Mouse (Mus musculus): ENCODE measurements around the gene Ncmap.

The Ncmap gene

GRCm38 (mm10) chr4:135419996-135420395, 22.0 kb upstream of the Ncmap start:
- POLR2A ChIA-PET: interaction anchor here in 3 of 4 experiments (0.6 to 1.8 kb wide), 20 partner anchors 8 to 497 kb away, joined by 3 to 12 read pairs (median 4); partner anchors contain the start of genes Rcan3 (in 3 of the 3), Nipal3 (in 1 of the 3), Rsrp1 (in 1 of the 3) and Srrm1 (in 1 of the 3)
- CTCF ChIA-PET: interaction anchor here in 2 of 4 experiments (0.6 to 1.4 kb wide), 5 partner anchors 8 to 179 kb away, joined by 3 read pairs; partner anchors contain the start of genes Rcan3 (in 1 of the 2) and Stpg1 (in 1 of the 2)

DNA sequence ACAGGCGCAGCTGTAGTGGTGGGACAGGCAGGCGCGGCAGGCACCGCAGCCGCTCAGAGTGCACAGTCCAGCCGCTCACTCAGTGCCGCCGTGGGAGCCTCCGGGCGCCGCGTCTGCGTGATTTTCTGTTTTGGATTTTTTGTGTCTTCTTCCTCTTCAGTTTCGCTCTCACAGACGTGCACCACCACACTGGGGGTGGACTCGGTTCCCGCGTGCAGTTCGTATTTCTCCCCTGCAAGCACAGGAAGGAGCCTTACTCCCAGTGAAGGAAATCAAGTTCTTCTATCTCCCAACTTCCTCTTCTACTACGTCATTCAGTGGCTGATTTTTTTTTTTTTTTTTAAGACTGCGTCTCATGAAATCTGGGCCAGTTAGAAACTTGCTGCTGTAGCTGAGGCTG, 18.3 kb upstream of the Ncmap start:
- ChIA-PET CTCF (interaction anchor here in 3 of 4 experiments (0.6 to 1.0 kb wide), 3 partner anchors 8 to 44 kb away, joined by 3 read pairs; no protein-coding TSS in a partner anchor), POLR2A (interaction anchor here in 1 of 4 experiments (1.1 kb wide), 1 partner anchor 48 kb away, joined by 4 read pairs; no protein-coding TSS in a partner anchor)

DNA sequence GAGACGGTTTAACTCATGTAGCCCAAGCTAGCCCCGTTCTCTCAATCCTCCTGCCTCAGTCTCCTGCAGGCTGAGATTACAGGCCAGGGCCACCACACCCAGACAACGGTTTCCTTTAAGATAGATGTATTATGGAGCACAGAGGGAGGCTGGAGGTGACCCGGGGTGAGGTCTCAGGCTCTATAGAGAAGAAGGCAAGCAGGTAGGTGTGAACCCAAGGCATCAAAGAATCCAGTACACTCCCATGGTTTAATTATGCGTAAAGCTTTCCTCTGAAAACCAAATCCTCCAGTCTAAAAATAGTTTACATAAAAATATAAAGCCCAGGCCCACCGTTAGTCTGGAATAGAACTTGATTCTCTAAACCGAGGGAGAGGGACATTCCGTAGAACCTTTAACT, 15.5 kb upstream of the Ncmap start:
- CTCF ChIA-PET: interaction anchor here in 1 of 4 experiments (1.2 kb wide), 1 partner anchor 41 kb away, joined by 3 read pairs; no protein-coding TSS in a partner anchor
- POLR2A ChIA-PET: interaction anchor here in 2 of 4 experiments (0.6 to 1.4 kb wide), 4 partner anchors 25 to 415 kb away, joined by 3 to 4 read pairs (median 3); no protein-coding TSS in a partner anchor

GRCm38 (mm10) chr4:135411633-135412032, 13.6 kb upstream of the Ncmap start:
- ChIA-PET CTCF (interaction anchor here (0.5 to 2.5 kb wide), 33 partner anchors 8 to 1573 kb away, joined by 3 to 25 read pairs (median 3); partner anchors contain the start of genes Ncmap (in 2 of the 4), Fuca1 (in 1 of the 4), Nipal3 (in 1 of the 4) and Rcan3 (in 1 of the 4)), POLR2A (interaction anchor here in 3 of 4 experiments (0.9 to 2.1 kb wide), 9 partner anchors 8 to 515 kb away, joined by 3 to 8 read pairs (median 3); partner anchors contain the start of genes Ncmap (in 1 of the 3) and Rcan3 (in 1 of the 3))

- ChIA-PET CTCF (interaction anchor here in 1 of 4 experiments (0.6 to 1.4 kb wide), 2 partner anchors 24 to 57 kb away, joined by 3 to 5 read pairs; no protein-coding TSS in a partner anchor), POLR2A (interaction anchor here in 1 of 4 experiments (0.7 to 1.0 kb wide), 4 partner anchors 8 to 364 kb away, joined by 3 to 5 read pairs (median 3); partner anchors contain the start of genes Ncmap and Srrm1)
Observed at GRCm38 (mm10) chr4:135406180-135406579, 8.2 kb upstream of the Ncmap start.

DNA sequence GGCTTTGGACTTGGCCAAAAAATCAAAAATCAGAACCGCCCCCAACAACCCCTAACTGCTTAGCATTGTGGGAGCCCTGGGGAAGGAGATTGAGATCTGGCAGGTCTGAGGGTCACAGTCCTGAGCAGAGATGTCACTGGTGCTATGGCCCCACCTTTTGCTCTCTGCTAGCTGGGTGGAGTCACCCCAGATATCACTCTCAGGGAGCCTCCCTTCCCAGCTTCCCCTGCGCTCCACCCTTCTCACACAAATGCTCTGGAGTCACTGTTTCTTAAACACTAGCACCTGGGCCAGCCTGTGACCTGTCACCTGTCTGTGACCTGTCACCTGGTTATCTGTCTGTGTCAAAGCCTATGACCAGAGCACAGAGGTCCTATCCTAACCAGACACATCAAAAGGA, 6.9 kb upstream of the Ncmap start:
- CTCF ChIA-PET: interaction anchor here in 1 of 4 experiments (0.6 to 1.4 kb wide), 4 partner anchors 13 to 418 kb away, joined by 3 to 5 read pairs (median 4); no protein-coding TSS in a partner anchor
- POLR2A ChIA-PET: interaction anchor here in 2 of 4 experiments (0.7 to 1.2 kb wide), 2 partner anchors 11 to 250 kb away, joined by 3 read pairs; no protein-coding TSS in a partner anchor

DNA sequence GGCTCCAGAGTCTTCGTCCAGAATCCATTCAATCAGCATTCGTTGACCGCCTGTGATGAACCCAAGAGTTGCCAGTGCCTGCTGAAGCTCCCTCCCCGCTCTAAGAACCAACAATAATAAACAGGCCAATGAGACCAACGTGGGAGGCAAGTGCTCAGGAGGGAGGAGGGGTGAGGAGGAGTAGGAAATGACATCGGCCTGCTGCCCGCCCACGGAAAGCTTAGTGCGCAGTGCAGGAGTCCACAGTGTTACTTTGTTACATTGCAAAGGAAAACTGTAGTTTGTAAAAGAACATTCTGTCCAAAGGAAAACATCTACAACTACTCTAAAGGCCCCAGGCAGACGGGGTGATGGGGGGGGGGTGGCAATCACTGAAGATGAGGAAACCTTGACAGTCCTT, 6.0 kb upstream of the Ncmap start:
- CTCF ChIA-PET: interaction anchor here in 3 of 4 experiments (0.5 to 1.4 kb wide), 5 partner anchors 8 to 507 kb away, joined by 3 to 5 read pairs (median 4); no protein-coding TSS in a partner anchor
- POLR2A ChIA-PET: interaction anchor here in 2 of 4 experiments (0.6 to 1.8 kb wide), 8 partner anchors 12 to 330 kb away, joined by 3 to 5 read pairs (median 3); no protein-coding TSS in a partner anchor

DNA sequence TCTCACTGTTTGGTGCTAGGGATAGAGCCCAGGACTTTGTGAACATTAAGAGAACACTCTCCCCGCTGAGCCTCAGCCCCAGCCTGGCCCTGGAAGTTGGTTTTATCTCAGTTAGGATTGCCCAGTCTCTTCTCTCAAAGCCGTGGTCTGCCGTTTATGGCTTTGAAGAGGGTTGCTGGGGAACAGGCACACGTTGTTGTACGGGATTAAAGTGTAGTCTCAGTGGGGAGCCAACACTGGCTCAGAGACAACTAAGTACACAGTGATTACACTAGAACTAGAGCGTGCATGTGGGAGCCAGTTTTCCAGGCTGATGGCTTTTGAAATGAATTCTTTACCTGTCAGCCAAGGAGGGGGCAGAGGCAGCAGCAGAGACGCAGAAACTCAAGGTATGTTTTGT, 3.9 kb upstream of the Ncmap start:
- ChIA-PET POLR2A (no interaction called here), CTCF (no interaction called here)

DNA sequence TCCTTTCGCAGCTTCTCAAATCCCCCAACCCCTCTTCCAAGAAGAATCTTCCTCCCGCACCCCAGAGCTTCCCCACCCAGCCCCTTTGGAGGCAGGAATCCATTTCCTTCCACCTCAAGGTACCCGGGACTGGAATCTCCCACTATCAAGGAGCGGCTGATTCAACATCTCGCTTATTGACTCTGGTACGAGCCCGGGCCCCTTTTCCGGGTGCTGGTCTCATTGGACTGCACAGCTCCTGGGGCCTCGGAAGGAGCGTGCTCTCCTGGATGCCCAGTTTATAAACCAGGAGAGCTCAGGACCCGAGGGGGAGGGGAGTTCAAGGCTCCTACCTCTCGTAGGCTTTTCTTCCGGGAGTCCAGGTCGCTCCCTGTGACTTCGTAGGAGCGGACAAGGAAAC, 476 bp downstream of the Ncmap start:
- CTCF ChIA-PET: interaction anchor here (0.6 to 3.8 kb wide), 12 partner anchors 12 to 311 kb away, joined by 3 to 23 read pairs (median 4); partner anchors contain the start of gene Rcan3 (in 1 of the 4)
- POLR2A ChIA-PET: interaction anchor here in 3 of 4 experiments (0.5 to 2.4 kb wide), 18 partner anchors 8 to 156 kb away, joined by 3 to 11 read pairs (median 4); partner anchors contain the start of genes Nipal3 (in 2 of the 3), Stpg1 (in 2 of the 3), Rcan3 (in 1 of the 3) and Srrm1 (in 1 of the 3)

DNA sequence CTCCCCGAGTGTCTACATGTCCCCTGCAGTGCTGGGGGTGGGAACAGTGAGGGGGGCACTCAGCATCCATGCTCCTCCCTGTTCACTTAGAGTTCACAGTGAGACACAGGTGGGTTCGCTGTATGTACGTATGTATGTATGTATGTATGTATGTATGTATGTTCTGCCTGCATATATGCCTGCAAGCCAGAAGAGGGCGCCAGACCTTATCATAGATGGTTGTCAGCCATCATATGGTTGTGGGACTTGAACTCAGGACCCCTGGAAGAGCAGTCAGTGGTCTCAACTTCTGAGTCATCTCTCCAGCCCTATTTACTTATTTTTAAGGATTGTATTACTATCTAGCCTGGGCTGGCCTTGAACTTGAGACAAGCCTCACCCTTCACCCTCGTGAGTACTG, 1.7 kb downstream of the Ncmap start:
- ChIA-PET POLR2A (interaction anchor here in 2 of 4 experiments (1.0 to 1.7 kb wide), 5 partner anchors 25 to 98 kb away, joined by 3 to 6 read pairs (median 3); partner anchors contain the start of genes Nipal3 (in 1 of the 2), Rcan3 (in 1 of the 2) and Stpg1 (in 1 of the 2)), CTCF (interaction anchor here in 2 of 4 experiments (1.4 to 3.8 kb wide), 5 partner anchors 10 to 15 kb away, joined by 4 to 23 read pairs (median 8); no protein-coding TSS in a partner anchor)

- ChIA-PET CTCF (interaction anchor here in 3 of 4 experiments (0.5 to 3.8 kb wide), 7 partner anchors 12 to 236 kb away, joined by 3 to 23 read pairs (median 6); no protein-coding TSS in a partner anchor), POLR2A (interaction anchor here in 2 of 4 experiments (0.5 to 0.6 kb wide), 5 partner anchors 68 to 840 kb away, joined by 3 to 14 read pairs (median 3); no protein-coding TSS in a partner anchor)
Observed at GRCm38 (mm10) chr4:135395375-135395774, 2.7 kb downstream of the Ncmap start.

- ChIA-PET CTCF (interaction anchor here in 3 of 4 experiments (0.5 to 3.8 kb wide), 7 partner anchors 12 to 235 kb away, joined by 3 to 23 read pairs (median 6); no protein-coding TSS in a partner anchor), POLR2A (interaction anchor here in 2 of 4 experiments (0.5 to 1.0 kb wide), 4 partner anchors 8 to 253 kb away, joined by 3 to 14 read pairs (median 3); no protein-coding TSS in a partner anchor)
Observed at GRCm38 (mm10) chr4:135394666-135395065, 3.4 kb downstream of the Ncmap start.

DNA sequence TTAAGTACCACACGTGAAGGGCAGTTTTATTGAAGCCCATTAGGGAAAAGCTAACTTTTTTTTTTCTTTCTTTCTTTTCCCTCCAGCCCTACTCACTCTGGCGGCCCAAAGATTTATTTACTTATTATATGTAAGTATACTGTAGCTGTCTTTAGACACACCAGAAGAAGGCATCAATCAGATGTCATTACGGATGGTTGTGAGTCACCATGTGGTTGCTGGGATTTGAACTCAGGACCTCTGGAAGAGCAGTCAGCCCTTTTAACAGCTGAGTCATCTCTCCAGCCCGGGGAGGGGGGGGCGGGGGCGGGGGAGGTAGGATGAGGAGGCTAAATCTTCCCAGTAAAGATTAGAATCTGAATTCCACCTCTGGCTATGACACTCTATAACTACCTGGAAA, 4.6 kb downstream of the Ncmap start:
- ChIA-PET CTCF (interaction anchor here in 1 of 4 experiments (0.6 to 0.9 kb wide), 2 partner anchors 10 to 46 kb away, joined by 3 read pairs; no protein-coding TSS in a partner anchor), POLR2A (interaction anchor here (0.6 to 1.2 kb wide), 9 partner anchors 11 to 378 kb away, joined by 3 to 5 read pairs (median 4); no protein-coding TSS in a partner anchor)

DNA sequence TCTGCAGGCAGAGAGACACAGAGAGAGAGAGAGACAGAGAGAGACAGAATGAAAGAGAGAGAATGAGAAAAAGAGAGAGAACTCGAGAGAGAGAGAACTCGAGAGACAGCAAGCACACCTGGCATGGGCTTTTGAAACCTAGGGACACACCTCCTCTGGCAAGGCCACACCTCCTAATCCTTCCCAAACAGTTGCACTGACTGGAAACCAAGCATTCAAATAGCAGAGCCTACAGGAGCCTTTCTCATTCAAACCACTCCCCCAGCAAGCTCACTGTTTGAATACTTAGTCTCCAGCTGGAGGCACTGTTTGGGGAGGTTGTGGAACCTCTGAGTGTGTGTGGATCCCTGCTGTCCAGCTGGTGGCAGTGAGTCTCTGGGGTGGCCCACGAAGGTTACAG, 5.2 kb downstream of the Ncmap start:
- ChIA-PET POLR2A (interaction anchor here in 3 of 4 experiments (0.6 to 1.2 kb wide), 7 partner anchors 10 to 379 kb away, joined by 3 to 5 read pairs (median 4); no protein-coding TSS in a partner anchor), CTCF (interaction anchor here in 2 of 4 experiments (0.6 to 0.9 kb wide), 3 partner anchors 10 to 107 kb away, joined by 3 read pairs; no protein-coding TSS in a partner anchor)

- ChIA-PET POLR2A (interaction anchor here in 2 of 4 experiments (0.6 kb wide), 2 partner anchors 100 to 1867 kb away, joined by 3 read pairs; no protein-coding TSS in a partner anchor), CTCF (interaction anchor here in 2 of 4 experiments (1.1 to 1.5 kb wide), 5 partner anchors 9 to 49 kb away, joined by 3 to 5 read pairs (median 4); no protein-coding TSS in a partner anchor)
Observed at GRCm38 (mm10) chr4:135391014-135391413, 7.0 kb downstream of the Ncmap start.

DNA sequence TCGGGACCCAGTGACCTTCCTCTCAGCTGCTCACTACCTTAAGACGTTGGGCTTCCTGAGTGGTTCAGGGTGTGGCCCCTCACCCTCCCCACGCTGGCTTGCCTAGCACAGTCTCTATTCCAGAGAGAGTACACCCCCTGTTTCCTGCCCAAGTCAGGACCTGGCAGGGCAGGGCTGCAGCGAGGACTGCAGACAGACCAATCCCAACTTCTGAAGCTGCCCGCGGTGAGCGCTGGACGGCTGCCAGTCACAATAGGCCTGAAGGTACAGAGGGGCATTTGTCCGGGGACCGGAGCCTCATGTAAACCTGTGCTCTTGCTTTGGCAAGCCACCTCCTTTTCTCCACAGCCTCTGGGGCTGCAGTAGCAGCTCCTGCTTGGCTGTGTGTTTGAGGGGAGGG, 12.4 kb downstream of the Ncmap start:
- POLR2A ChIA-PET: interaction anchor here in 3 of 4 experiments (0.6 to 2.5 kb wide), 8 partner anchors 11 to 1042 kb away, joined by 3 to 7 read pairs (median 5); partner anchors contain the start of gene Ncmap (in 1 of the 3)
- CTCF ChIA-PET: interaction anchor here in 2 of 4 experiments (0.5 to 1.5 kb wide), 5 partner anchors 10 to 504 kb away, joined by 3 to 4 read pairs (median 3); no protein-coding TSS in a partner anchor

GRCm38 (mm10) chr4:135382316-135382715, 15.7 kb downstream of the Ncmap start:
- CTCF ChIA-PET: interaction anchor here (0.6 to 3.4 kb wide), 46 partner anchors 8 to 710 kb away, joined by 3 to 25 read pairs (median 4); partner anchors contain the start of genes Ncmap (in 3 of the 4), Nipal3 (in 2 of the 4), Stpg1 (in 2 of the 4) and Srrm1 (in 1 of the 4)
- POLR2A ChIA-PET: interaction anchor here in 2 of 4 experiments (0.5 to 3.2 kb wide), 20 partner anchors 10 to 284 kb away, joined by 3 to 11 read pairs (median 3); partner anchors contain the start of genes Ncmap (in 2 of the 2), Nipal3 (in 2 of the 2), Srrm1 (in 2 of the 2) and Clic4 (in 1 of the 2)
